Mouse (Mus musculus): ENCODE measurements around the gene Pygo2.
A peak's percentile ranks its signal among the peaks of the same experiment; 100 is the strongest.

Pygo2 gene

DNA sequence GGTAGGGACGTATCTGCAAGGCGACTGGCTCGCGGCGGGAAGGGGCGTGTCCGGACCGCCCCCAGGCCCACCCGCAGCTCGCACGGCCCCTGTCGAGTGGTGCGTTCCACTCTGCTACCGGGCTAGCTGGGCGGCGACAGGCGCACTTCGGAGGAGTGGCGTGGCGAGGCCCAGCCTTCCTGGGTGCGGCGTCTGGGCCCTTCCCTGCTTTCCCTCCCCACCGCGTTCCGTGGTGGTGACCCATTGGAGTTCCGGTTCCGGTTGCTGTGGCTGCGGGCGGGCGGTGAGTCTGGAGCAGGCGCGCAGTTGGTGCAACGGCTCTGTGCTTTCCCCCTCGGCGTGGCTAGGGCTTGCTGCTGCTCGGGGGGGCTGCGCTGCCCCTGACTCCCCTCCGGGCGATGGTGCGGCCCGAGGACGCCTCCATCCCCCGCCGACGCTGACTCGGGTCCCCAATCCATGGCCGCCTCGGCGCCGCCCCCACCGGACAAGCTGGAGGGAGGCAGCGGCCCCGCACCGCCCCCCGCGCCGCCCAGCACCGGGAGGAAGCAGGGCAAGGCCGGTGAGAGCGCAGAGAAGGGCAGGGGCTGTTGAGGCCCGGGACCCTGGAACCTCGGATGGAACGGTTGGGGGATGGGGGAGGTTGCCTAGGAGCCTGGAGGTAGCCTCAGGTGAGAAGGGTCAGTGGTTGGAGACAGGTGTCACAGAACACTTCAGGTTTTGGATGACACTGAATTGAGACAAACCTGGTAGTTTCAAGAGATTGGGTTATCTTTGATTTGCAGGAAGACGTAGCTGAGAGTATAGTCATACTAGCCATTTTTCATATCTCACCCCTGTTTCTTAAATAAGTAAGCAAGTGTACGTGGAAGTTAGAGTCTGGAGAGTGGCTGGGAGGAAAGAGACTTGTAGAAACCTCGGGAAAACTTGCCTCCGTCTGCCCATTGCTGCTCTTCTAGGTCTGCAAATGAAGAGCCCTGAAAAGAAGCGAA, at the start of gene Pygo2:
Pygo2 (plus strand) TSS at position 44 of the 989 bp plus-strand sequence.
- peak; percentile 95 for DNase-seq (ENCODE audit: low read depth, low spot score)

DNA sequence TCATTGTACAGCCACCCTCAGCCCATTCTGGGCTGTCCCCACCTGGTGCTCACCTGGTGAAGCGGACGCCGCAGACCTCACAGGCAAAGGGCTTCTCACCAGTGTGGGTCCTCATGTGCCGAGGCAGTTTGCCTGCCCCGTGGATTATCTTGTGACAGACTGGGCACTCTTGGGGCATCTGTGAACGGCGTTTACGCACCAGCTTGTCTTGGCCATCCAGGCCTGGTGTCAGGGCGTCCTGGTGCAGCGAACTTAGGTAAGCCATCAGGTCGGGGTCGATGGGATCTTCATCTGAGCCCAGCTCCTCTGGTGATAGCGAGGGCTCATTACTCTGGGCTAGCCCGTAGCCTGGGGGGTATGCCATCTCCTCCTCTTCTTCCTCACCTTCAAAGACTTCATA, 49.7 kb upstream of the Pygo2 start:
- DNase-seq (ENCODE audit: low read depth, low spot score): no peak

DNA sequence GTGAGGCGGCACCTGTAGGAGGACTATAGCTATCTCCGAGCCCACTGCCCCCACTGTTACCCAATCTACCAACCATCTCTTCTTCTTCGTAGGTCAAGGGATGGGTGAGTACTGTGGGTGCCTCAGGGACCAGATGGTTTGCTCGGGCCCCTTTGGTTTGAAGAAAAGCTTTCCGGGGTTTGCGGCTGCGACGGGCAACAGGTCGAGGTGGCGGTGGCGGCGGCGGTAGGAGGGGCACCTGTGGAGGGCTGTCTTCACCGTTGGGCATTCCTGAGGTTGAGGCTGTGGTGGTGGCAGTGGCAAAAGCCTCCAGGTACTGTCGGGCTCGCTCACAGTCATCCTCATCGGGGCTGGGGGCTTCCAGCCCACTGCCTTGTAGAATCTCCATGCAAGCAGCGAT, 49.3 kb upstream of the Pygo2 start:
- DNase-seq (ENCODE audit: low read depth, low spot score): no peak

DNA sequence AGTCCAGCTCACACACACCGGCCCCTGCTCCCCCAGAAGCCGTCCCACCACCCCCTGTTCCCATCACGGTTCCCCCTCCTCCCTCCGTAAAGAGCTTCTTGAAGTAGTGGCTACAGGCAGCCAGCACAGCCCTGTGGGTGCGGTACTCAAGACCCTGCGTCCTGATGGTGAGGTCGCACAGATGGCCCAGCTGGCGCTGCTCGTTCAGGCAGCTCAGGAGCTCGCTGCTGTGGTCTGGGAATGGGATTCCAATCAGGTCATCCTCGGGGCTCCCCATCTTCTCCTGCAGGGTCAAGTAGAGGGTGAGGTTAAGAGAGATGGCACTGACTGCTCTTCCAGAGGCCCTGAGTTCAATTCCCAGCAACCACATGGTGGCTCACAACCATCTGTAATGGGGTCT, 48.8 kb upstream of the Pygo2 start:
- no peak for DNase-seq (ENCODE audit: low read depth, low spot score)

DNA sequence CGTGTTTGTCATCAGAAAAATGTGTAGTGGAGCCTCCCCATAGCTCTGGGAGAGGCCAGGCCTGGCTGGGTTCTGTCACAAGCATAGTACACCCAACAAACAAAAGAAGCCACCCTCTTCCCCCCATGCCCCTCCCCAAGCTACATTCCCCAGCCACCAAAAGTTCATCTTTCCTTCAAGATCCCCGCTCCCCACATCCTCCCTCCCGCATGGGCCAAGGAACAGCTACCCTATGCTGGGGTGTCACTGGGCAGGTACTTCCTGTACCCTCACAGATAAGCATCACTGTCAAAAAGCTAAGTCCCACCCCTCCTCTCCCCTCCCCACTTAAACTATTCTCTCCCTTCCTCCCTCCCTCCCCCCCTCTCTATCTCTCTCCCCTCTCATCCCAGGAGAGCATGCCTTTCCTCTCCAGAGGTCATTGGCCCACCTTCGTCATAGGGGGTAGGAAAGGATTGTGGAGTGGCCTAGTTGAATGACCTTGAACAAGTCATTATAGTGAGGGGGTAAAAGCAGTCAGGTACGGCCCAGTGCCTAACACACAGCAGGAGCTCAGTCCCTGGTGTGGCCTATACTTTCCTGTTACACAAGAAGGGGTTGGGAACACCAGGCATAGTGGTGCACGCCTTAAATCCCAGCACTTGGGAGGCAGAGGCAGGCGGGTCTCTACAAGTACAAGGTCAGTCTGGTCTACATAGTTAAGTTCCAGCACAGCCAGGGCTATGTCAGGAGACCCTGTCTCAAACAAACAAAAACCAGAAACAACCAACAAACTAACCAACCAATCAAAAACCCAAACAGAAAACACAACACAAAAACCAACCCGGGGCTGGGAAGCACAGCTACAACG, 47.8 kb upstream of the Pygo2 start:
- DNase-seq (ENCODE audit: low read depth, low spot score): no peak

DNA sequence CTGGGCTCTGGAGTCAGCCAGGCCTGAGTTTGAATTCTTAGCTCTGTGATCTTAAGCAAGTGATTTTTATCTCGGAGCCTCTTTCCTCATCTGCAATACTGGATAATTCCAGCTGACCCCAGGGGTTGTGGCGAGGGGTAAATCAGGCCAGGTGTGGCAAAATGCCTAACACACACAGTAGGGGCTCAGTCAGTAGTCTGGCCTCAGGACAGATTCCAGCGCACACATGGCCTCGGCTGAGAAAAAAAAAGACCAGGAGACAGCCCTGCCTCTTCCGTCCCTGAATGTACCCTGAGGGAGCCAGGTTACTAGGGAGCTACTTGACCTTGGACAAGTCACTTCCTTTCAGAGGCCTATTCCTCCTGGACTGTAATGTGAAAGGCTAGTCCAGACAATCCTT, 47.1 kb upstream of the Pygo2 start:
- DNase-seq (ENCODE audit: low read depth, low spot score): no peak

DNA sequence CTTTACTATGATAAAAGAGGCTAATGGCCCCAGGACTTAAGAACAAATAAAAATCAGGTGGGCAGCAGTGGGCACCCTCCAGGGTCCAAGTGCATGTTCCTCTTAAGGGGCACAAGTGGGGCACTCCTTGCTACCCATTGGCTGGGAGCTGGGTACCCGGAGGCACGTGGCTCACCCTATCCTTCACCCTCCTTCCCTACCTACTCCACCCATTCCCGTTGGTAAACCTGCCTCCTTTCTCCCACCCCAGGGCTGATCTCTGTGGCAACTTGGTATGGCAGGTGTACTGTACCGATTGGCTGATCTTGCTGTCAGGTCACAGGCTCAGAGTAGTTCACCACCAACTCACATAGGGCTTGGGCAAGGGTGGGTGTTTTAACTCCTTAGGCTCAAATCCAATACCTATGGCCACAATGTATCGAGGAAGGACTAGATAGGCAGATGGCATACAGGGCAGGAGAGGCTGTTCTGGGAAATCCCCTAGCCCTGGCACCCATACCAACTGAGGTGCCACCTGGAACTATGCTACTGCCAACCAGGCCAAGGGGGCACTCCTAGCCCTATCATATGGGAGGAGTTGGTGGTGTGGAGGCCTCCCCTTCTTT, 46.3 kb upstream of the Pygo2 start:
- no peak for DNase-seq (ENCODE audit: low read depth, low spot score)

DNA sequence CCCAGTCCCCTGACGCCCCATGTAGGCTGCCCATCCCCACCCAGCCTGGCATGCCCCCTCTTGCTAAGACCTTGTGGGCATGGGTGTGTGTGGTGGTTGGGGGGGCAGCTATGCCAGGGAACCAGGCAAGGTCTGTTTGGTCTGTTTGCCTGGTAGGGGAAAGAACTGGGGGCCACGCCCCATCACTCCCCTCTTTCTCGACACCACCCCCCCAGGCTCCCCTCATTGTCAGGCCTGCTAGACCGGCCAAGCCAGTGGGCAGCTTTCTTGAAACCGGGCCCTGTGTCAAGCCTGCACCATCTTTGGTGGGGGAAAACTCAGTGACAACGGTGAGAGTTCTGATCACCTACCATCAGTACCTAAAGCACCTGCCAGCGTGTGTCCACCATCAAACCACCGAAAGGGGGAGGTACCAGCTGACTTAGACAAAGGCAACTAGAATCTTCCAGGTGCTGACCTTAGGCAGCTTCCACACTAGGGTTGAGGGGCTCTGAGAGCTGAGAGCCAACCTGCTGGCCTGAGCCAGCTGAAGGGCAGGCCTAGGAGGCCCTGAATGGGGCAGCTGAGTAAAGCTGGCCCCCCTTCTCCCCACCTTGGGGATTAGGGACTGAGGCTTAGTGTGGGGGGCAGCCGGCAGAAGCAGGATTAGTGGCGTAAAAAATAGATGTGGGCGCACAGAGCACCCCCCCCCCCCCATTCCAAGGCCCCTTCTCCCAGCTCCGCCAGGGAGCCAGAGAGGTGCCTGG, 45.5 kb upstream of the Pygo2 start:
- DNase-seq (ENCODE audit: low read depth, low spot score): no peak

DNA sequence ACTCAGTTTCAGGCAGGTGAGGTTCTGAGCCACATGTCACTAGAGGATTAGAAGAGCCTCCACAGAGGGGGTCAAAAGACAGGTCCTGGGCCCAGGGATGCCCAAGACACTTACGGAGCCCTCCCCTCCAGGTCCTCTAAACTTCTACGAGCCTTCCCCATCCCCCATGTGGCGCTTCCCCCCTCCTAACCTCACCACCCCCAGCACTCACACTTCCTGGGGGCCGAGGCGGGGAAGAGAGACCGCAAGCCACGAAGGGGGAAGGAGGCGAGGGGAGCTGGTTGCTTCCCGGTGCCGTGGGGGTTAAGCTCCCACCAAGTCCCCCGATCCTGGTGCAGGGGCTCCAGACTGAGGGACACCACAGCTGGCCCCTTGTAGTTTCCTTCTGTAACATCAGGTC, 44.6 kb upstream of the Pygo2 start:
- DNase-seq (ENCODE audit: low read depth, low spot score): no peak

DNA sequence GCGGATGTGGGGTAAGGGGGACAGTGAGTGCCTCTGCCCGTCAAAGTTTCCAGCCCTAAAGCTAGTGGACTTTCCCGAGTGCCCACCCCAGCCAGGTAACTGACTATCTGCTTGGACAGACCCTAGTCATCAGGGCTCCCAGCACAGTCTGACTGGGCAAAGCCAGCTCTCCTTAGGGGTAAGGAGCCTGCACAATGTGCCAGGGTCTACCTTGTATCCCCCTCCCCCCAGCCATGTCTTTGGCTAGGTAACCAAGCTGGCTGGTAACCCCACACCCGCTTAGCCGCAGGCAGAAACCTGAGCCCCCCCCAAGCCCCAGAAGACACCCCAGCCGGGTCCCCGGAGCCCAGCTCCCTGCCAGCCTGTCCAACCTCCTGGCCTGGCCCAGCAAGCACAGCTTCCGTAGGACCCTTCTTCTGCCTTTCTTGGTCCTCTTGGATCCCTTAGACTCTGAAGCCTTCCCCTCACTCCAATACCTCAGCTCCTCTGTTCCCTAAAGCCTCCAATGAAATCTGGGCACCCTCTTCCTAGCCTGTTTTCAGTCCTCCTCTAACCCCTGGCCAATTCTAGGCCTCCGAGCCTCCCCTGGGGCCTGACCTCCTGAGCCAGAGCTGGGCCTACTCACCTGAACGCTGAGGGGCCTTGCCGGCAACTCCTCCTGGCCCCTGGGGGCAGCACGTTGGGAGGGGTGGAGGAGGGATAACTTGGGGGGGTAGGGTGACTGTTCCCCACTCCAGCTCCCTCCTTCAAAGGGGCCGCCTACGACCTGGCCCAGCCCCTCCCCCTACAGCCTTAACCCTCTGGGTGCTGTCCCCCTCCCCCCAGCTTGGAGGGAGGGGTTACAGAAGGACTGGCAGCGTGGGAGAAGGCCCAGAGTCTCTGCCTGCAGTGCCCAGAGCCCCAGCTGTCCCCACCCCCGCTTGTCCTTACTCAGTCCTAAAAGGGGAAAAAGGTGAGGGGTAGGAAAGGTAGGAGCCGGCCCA, 43.3 kb upstream of the Pygo2 start:
- DNase-seq (ENCODE audit: low read depth, low spot score): no peak

DNA sequence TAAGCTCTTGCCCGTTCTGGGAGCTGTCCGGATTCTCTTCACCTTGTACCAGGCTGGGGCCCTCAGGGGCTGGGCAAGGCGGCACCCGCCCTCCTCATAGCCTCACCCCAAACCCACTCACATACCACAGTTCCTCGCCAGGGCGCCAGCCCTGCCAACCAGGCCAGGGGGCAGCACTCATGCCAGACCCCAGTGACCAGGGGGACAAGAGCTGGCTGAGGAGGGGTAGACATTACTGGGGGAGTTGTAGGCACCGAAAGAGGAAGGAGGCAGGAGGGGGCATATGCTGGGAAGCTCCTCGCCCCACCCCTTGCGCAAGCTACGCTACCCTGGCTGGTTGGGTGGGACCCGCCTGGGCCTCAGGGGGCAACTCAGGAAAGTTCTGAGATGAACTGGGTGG, 42.4 kb upstream of the Pygo2 start:
- DNase-seq (ENCODE audit: low read depth, low spot score): no peak

DNA sequence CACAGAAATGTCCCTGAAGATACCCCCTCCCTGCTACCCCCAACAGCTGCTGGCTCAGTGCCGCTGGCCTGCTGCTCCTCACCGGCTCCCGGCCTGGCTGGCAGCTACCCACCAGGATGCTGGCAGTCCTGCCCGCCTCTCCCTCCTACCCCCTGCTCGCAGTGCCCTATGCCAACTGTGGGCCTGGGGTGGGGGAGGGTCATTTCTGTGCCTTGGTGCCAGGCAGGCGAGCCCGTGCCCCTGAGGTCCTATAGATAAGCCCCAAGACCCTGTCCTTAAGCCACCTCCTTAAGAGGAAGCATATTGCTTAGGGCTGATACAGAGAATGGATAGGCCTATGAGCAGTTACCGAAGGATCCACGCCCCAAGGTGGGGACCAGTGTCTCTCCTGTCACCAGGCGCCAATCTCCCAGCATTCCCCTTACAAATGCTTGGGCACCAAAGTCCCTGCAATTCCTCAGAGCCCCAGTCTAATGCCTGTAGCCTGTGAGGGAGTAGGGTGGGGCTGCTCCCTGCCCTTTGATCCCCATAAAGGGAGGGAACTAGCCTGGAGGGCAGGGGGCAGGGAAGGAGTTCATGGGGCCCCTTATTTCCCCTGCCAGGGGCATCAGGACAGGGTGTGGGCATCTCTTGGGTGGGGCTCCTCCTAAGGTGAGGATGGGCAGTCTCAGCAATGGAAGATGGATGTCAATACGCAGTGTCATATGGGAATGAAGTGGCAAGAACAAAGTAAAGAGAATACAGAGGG, 41.7 kb upstream of the Pygo2 start:
- no peak for DNase-seq (ENCODE audit: low read depth, low spot score)

DNA sequence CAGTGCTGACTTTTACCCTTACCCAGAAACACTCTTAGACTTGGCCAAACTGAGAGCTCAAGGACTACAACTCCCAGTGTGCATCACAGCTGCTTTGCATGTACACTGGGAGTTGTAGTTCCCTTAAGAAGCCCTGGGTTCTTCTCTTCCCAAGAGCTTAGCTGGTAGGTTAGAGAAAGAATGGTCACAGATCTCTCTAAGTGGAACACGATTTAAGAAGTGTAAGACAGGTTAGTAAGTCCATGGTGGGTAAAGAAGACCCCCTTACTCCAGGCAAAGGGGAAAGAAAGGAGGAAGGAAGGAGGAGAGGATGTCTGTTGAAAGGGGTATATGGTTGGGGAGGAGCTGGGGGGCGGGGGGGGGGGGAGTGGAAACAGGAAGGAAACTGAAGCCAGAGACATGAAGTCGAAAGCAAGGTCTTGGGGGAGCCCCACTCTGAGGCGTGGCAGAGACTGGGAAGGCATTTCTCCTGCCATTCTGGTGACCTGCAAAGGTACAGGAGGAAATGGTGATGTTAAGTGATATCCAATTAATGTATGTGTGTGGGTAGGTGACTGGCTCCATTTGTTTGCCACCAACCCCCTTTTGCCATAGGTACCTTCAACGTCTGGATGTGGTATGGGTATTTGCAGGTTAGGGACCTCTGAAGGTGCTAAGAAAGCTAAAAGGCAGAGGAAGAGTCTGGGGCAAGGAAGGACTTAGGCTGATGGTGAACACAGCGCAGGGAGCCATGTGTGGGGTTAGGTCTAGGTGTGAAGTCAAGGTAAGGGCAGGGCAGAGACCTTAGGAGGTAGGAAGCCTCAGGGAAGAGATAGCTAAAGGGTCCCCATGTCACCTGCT, 40.9 kb upstream of the Pygo2 start:
- no peak for DNase-seq (ENCODE audit: low read depth, low spot score)

DNA sequence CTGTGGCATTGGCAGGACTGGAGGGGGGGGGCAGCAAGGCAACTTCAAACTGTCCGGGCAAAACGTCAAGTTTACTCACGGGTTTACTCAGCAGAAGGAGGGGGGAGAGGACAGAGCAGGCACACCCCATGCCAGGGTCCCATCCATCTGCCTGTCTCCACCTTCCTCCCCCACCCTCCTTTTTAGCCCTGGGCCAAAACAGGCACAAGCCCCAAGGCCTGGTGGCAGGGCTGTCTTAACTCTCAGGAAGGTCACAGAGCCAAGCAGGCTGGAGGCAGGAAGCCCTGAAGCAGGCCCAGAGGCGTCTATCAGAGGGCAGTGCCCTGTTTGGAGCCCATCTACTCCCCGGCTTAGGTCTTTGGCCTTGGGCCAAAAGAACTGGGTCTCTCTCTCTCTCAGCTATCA, 39.9 kb upstream of the Pygo2 start:
- DNase-seq (ENCODE audit: low read depth, low spot score): no peak

DNA sequence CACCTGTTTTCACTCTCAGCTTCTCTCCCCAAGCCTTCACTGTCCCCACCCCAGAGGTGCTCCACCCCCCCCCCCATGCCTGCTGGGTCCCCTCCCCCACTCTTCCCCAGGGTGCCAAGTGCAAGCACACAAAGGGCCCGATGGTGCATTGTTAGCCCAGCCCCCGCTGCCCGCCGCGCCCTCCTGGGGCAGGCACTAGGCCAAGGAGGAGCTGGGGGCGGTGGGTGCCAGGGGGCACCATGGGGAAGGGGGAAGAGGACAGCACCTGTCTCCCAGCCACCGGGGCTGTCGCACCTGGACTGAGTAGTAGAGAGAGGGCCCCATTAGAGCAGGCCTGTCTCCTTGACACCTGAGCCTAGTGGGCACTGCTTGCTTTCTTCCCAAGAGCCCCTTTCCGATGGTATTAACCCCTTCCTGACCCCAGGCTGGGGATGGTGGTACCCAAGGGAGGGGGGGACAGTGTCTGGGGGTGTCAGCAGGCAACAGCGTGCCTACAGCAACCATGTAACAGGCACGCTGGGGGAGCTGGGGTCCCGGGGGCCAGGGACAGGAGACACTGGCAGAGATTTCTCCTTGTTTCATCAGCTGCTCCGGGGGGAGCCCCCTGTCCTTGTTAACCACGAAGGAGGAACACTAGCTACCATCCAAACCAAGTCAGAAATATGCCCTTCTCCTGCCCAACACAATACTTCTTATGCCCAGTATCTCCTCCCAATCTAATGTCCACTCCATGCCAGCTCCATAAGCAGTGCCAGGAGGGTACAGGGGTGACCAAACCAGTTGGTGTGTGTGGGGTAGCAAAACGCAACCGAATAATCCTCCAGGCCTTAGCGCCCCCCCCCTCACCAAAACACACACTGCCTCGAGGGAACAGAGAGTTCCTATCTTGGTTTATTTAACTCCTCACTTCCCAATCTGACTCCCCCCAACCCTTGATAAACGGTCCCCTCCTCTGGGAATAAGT, 39.0 kb upstream of the Pygo2 start:
- no peak for DNase-seq (ENCODE audit: low read depth, low spot score)

DNA sequence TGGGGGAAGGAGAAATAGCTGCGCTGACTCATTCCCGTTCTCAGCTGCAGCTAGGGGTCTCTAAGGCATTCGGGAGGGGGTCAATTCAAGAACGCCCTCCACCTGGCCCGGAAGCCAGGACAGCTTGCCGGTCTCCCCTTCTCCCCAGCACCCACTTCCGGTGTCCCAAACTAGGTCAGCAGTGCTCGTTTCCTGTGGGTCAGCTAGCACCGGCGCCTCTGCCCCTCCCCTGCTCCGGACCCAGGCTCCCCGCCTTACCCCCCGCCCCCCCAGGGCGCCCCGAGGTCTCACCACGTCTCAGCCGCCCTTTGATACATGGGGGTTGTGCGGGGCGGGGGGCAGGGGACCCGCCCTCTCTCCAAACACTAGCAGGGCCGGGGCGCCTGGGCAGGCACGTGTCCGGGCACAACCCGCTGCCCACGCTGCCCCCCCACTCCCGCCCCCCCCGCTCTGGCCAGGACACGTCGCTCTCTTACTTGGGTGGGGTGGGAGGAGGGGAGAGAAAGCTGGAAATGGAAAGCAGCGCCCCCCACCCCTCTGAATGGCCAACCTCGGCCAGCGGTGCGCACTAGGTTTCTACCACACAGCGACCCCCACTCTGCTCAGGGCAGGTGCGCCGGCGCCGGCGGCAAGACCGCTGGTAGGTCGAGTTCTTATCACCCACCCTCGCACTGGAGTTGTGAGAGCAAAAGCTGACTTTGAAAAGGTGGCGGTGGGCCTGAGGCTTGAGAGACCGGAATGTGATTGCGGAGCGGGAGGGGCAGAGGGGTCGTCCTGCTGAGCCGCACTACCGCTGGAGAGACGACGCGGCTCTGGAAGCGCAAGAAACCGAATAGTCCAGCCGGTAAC, 38.1 kb upstream of the Pygo2 start:
- no peak for DNase-seq (ENCODE audit: low read depth, low spot score)
